Mouse (Mus musculus) retina, postnatal 7 days (tissue): Measurements from ENCODE around the gene Rhbg.
A peak's percentile ranks its signal among the peaks of the same experiment; 100 is the strongest.
"Not testable (repeated sequence)": the region's sequence is repeated elsewhere in the genome, so short reads cannot be mapped to it uniquely, and the experiment has no call there.

Source experiments
- DNase-seq: peaks from one replicate; pipeline ENCODE4 v3.0.0-alpha.2; 2012; ENCODE audit warnings: low read depth, low spot score

Rhbg gene

GRCm38 (mm10) chr3:88254268-88254926 lies at the start of gene Rhbg:
Gene Rhbg (minus strand): TSS chr3:88254709.
- DNase-seq = no peak

- DNase-seq = no peak
Measured at GRCm38 (mm10) chr3:88299172-88299571, 44.7 kb upstream of the Rhbg start.

- no peak for DNase-seq
Measured at GRCm38 (mm10) chr3:88297321-88297851, 42.9 kb upstream of the Rhbg start.

DNA sequence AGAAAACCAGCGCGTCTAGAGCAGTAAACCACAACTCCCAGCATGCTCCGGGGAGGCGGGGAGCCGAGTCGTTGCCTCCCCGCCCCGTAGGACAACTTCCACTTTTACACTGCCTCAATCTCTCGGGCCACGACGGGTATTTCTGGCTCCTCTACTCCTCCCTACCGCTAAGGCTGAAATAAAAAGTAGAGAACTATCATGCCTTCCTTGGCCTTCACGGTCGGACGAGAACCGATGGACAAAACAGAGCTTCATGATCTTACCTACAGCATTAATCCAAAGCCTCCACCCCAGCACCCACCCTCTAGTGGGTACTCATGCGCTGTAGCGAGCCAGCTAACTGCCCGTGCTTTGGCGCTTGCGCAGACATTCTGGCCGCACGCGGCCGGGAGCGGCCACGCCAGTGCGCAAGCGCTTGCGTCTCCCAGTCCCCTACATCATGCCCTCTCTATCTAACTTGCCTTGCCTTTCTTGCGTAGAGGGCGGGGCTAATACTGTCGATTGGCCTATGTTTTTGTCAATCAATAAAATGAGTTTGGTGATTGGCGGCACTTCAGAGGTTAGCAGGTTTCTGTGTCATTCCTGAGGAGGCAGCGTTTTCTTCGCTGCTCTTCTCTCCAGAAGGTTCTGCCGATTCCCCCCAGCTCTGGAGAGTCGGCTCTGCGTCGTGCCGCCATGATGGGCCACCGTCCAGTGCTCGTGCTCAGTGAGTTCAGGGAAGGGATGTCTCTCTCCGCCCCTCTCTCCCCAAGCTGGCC lies 42.2 kb upstream of the Rhbg start, which contains the start of the genes Tsacc and Cct3:
TSS of gene Tsacc (minus strand) at position 439 of the 758 bp plus-strand sequence.
TSS of gene Cct3 (plus strand) at position 556 of the 758 bp plus-strand sequence.
- peak; percentile 98 for DNase-seq

GRCm38 (mm10) chr3:88296110-88296560 lies 41.6 kb upstream of the Rhbg start:
- no peak for DNase-seq

- DNase-seq = not testable (repeated sequence)
Measured at GRCm38 (mm10) chr3:88295272-88295671, 40.8 kb upstream of the Rhbg start.

- DNase-seq = no peak
Measured at GRCm38 (mm10) chr3:88291970-88292369, 37.5 kb upstream of the Rhbg start.

GRCm38 (mm10) chr3:88288133-88288713 lies 33.7 kb upstream of the Rhbg start:
- DNase-seq = not testable (repeated sequence)

DNA sequence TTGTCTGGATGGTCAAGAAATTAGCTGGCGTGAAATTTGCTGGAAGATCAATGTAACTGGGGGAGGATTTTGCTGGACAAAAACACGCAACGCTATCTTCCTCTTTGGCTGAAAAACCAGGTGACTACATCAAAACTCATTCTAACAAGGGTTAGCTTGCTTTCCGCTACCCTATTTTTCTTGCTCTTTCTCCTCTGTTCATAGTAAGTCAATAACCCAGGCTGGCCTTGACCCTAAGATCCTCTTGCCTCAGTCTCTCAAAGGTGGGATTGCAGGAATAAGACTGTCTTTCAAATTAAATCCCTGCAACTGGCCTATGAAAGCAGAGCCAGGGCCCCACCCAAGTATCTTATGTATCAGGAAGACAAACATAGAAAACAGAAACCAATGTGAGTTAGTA lies 32.6 kb upstream of the Rhbg start, which contains the start of gene Gm38392:
TSS of gene Gm38392 (minus strand) at position 101 of the 400 bp plus-strand sequence.
- no peak for DNase-seq

- DNase-seq = not testable (repeated sequence)
Measured at GRCm38 (mm10) chr3:88285565-88285895, 31.0 kb upstream of the Rhbg start.

- DNase-seq = not testable (repeated sequence)
Measured at GRCm38 (mm10) chr3:88284815-88285564, 30.5 kb upstream of the Rhbg start.

DNA sequence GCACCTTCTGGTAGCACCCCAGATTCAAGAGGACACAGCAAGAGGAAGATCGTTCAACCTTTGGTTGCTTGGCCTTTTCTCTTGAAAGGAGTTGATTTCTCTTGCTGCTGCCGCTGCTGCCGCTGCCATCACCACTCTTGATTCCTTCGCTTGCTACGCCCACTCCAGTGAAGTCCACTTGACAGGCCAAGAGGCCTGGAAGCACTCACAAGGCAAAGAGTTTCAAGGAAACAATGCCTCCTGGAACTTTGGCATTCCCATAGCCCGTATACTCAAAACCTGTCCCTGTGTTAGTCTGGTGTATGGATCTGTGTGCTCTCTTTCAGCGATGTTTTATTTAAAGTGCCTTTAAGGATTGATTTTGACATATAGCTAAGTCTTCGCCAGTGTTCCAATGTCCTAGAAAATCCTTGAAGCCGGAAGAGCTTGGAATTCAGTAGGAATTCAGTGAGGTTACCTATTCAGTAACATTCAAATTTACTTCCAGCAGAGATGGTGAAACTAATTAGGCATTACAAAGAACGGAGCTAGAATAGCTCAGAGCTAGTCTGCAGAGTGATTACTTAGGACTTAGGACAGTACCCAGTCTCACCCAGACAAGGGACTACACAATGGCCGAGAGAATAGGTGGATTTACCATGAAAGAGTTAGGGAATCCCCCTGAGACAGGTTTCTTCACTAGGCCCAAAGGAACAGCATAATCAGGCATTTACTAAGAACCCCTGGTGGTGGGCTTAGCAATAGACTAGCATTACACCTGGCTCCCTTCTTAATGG lies 26.8 kb upstream of the Rhbg start:
- DNase-seq = not testable (repeated sequence)

DNA sequence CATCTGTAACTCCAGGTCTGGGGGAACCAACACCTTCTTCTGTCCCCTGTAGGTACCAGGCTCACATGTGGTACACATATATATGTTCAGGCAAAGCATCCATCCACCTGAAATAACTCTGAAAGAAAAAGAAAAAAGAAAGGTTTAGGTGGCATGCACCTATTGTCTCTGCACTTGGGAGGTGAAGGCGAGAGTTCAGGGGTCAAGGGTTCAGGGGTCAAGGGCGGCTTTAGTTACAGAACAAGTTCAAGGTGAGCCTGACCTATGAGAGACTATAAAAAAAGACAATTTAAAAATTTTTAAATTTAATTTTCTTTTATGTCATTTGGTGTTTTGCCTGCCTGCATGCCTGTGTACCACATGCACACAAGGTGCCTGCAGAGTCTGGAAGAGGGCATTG lies 25.5 kb upstream of the Rhbg start:
- no peak for DNase-seq

DNA sequence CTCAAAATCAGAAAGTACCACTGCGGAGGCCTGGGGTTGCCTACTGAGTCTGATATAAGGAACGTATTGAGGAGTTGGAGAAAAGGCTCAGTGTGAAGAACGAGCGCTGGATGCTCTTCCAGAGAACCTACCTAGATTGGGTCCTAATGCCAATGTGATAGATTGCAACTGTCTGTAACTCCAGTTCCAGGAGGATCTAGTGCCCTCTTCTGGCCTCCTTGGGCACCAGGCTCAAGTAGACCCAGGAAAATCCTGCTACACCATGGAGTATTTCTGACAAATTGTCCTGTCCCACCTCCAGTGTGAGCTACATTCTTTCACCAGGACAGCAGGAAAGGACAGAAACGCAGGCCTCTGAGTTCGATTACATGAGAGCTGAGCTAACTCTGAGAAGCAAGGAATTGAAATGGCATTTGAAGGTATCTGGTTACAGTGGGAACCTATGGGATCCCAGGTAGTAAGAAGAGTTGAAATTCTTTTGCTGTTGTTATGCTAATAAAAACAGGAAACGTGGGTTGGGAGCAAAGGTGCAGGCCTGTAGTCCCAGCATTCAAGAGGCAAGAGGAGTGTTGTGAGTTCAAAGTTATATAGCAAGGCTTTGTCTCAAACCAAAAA lies 22.1 kb upstream of the Rhbg start:
- DNase-seq = no peak

DNA sequence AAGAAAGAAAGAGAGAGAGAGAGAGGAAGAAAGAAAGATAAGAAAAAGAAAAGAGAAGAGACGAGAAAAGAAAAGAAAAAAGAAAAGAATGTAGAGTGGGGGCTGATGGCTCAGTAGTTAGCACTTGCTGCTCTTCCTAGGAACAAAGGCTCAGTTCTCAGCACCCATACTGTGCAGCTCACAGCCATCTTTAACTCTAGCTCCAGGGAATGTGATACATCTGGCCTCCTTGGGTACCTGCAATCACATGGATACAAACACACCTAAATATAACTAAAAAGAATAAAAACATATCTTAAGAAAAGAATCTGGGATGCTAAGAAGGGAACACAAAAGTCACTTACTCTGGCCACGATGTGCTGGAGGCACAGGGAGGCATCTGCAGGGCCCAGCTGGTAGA lies 21.6 kb upstream of the Rhbg start:
- DNase-seq = no peak

DNA sequence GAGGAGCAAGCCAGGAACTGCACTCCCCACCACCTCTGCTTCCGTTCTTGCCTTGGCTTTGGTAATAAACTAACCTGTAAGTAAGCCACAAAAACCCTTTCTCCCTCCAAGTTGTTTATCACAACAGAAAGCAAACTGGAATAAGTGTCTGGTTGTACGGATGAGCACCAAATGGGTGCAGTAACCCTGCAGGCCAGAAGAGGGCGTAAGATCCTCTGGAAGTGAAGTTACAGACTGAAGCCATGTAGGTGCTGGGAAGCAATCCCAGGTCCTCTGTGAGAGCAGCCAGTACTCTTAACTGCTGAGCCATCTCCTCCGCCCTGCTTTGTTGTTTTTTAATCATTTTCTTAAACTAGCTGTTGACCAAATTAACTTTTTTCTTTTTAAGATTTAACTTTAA lies 19.5 kb upstream of the Rhbg start:
- DNase-seq = no peak

- DNase-seq = no peak
Measured at GRCm38 (mm10) chr3:88271859-88272258, 17.4 kb upstream of the Rhbg start.

DNA sequence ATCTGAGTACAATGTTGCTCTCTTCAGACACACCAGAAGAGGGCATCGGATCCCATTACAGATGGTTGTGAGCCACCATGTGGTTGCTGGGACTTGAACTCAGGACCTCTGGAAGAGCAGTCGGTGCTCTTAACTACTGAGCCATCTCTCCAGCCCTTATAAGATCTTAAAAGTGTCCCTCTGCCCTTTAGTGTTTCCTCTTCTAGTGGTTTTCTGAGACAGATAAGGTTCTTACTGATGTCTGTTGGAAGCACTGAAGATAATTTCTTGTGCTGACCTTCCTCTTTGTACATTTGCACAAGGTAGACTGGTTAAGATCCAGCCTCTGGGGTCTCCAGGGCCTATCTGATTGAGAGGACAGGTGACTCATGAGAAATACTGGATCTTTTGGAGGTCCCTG lies 16.8 kb upstream of the Rhbg start:
- not testable (repeated sequence) for DNase-seq

DNA sequence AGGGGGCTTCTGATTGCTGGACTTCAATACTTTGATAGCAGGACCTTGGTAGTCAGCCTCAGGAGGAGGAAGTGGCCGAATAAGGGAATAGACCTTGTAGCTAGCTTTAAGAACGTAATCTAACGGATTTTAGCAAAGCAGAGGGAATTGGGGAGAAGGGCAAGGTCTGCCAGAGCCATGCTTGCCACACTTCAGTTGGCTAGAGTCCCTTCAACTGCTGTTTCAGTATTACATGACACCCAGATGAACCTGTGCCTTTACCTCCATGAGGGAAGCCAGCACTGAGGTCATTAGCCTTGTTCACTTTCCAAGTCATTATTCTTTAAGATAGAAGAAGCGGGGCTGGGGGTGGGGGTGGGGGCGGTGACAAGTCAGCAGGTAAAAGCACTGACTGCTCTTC lies 14.5 kb upstream of the Rhbg start:
- no peak for DNase-seq

GRCm38 (mm10) chr3:88268014-88268413 lies 13.5 kb upstream of the Rhbg start:
- not testable (repeated sequence) for DNase-seq
